11 mouse cellular contexts compared by ENCODE assay signal in the genomic region with DNA sequence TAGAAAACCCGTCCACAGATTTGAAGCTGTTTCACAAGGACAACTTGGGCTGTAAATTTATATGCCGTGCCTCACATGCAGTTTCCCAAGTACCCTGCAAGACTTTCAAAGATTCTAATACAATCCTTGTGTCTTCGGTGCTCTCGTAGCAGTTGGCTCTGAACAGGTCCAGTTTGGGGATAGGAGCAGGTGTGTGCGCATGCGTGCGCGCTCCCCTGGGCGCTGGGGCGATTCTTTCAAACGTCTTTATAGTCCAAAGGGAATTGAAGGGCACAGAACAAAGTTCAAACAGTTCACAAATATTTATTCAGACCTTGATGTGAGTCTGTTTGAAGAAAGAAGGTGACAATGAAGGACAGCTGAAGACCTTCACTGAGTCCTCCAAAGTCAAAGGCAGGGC. TPM values are rescaled to one million over a fixed set of nuclear protein-coding genes. Genes with fewer than 3 reads are reported as not detected.
A peak's percentile ranks its signal among the peaks of the same experiment; 100 is the strongest.
DNase-seq lines count a peak whose midpoint lies in the region; ATAC-seq and TF ChIP-seq lines count a peak whose summit lies in the region.
"Had no signal": no experiment of that assay in that cellular context is flagged by ENCODE, and none has a peak within 500 bp of the region (broad histone marks: within the 10 kb centered on the region; RNA-seq: fewer than 3 reads in every experiment).

No protein-coding gene starts in this region.

- H3K79me2 ChIP-seq in macrophage (ENCODE audit: inconsistent target) = peaks cover 20% of the 10 kb centered on the region

- H3K36me3 ChIP-seq in kidney, adult 2 months (ENCODE audit: control insufficient read depth, insufficient read depth, low read length) = peaks cover 4% of the 10 kb centered on the region; the same call in 1 of the 2 replicates
- 0 out of 2 replicates have a peak, but pooled peaks cover 5% of the 10 kb centered on the region for H3K36me3 ChIP-seq in kidney, postnatal 0 days (ENCODE audit: insufficient read depth, low read length)
- no peaks in the 10 kb centered on the region for H3K36me3 ChIP-seq in macrophage (ENCODE audit: inconsistent target)
- H3K36me3 ChIP-seq in midbrain, embryonic 16.5 days (ENCODE audit: control insufficient read depth, insufficient read depth, low read length) = no peaks in the 10 kb centered on the region

- WGBS in kidney, adult 2 months = 48% methylated on average over 11 of the region's 11 CpGs
- WGBS in kidney, postnatal 0 days = 58% methylated on average over 11 of the region's 11 CpGs
- 98% methylated on average over 11 of the region's 11 CpGs for WGBS in macrophage (ENCODE audit: missing documents)
- 79% methylated on average over 11 of the region's 11 CpGs for WGBS in midbrain, embryonic 16.5 days

- no peak overlapping the region for H3K4me3 ChIP-seq in kidney, adult 2 months (ENCODE audit: insufficient read depth, low read depth, low read length)
- no peak overlapping the region for H3K4me3 ChIP-seq in kidney, postnatal 0 days (replicated peaks; ENCODE audit: low read depth, low read length)
- no peak overlapping the region for H3K4me3 ChIP-seq in macrophage (ENCODE audit: inconsistent target)
- H3K4me3 ChIP-seq in midbrain, embryonic 16.5 days (ENCODE audit: low read depth, low read length) = no peak overlapping the region

- ATAC-seq in kidney, postnatal 0 days (replicated peaks; ENCODE audit: low FRiP score, low read depth) = no peak
- no peak for ATAC-seq in midbrain, embryonic 16.5 days
- ATAC-seq: CD4-positive, CD25-positive, alpha-beta regulatory T cell, adult 4 months; Patski had no signal

- DNase-seq in kidney, adult 2 months = peak; percentile 70
- no peak for DNase-seq in kidney, adult 11 months
- DNase-seq in adrenal gland, postnatal 14 days = peak; percentile 75
- DNase-seq in kidney, postnatal 0 days (ENCODE audit: low spot score) = peak; percentile 31
- DNase-seq in cerebellum, adult 8-10 months = no peak
- no peak for DNase-seq in right cerebral cortex, adult 2 months (ENCODE audit: low spot score in 2 of 2)
- DNase-seq: right cerebral cortex, postnatal 25 days had no signal

- H3K4me2 ChIP-seq in kidney, postnatal 0 days (ENCODE audit: low read length) = no peak overlapping the region; the same call in 1 of the 2 replicates
- no peak overlapping the region for H3K4me2 ChIP-seq in midbrain, embryonic 16.5 days (ENCODE audit: low read length)

- H3K27me3 ChIP-seq in kidney, adult 2 months (replicated peaks; ENCODE audit: control insufficient read depth, insufficient read depth, low read length) = no peaks in the 10 kb centered on the region
- H3K27me3 ChIP-seq in kidney, postnatal 0 days (ENCODE audit: insufficient read depth, low read length) = no peaks in the 10 kb centered on the region
- H3K27me3 ChIP-seq in midbrain, embryonic 16.5 days (ENCODE audit: control insufficient read depth, insufficient read depth, low read depth, low read length) = no peaks in the 10 kb centered on the region
- H3K27me3 ChIP-seq: Patski had no signal

- no peak for TF ChIP-seq CTCF in kidney, adult 2 months (conservative IDR thresholded peaks at IDR 0.05; ENCODE audit: insufficient read depth, insufficient read length, low read depth, low read length)
- TF ChIP-seq CTCF in kidney, postnatal 0 days (IDR thresholded peaks at IDR 0.05; ENCODE audit: low read depth) = no peak

- no peak overlapping the region; the same call in 1 of the 2 replicates for H3K27ac ChIP-seq in kidney, adult 2 months (ENCODE audit: insufficient read depth, low read depth, low read length)
- H3K27ac ChIP-seq in kidney, postnatal 0 days = peak overlapping the region; percentile 31; the same call in 1 of the 2 replicates
- H3K27ac ChIP-seq in macrophage = peak overlapping the region; percentile 99
- H3K27ac ChIP-seq in midbrain, embryonic 16.5 days (ENCODE audit: low read length) = no peak overlapping the region

- no peak overlapping the region for H3K9ac ChIP-seq in kidney, postnatal 0 days (ENCODE audit: low read depth, low read length)
- H3K9ac ChIP-seq in midbrain, embryonic 16.5 days (ENCODE audit: low read depth, low read length) = no peak overlapping the region

- no peaks in the 10 kb centered on the region for H3K9me3 ChIP-seq in kidney, postnatal 0 days (replicated peaks; ENCODE audit: low read length)
- H3K9me3 ChIP-seq in midbrain, embryonic 16.5 days (replicated peaks; ENCODE audit: control insufficient read depth, low read length, poor library complexity, severe bottlenecking) = no peaks in the 10 kb centered on the region

- TF ChIP-seq POLR2A in kidney, adult 2 months (IDR thresholded peaks at IDR 0.05; ENCODE audit: low read depth, low read length) = no peak

- H3K4me1 ChIP-seq in kidney, adult 2 months (ENCODE audit: control insufficient read depth, insufficient read depth, low read length) = peaks cover 18% of the 10 kb centered on the region
- H3K4me1 ChIP-seq in kidney, postnatal 0 days (replicated peaks; ENCODE audit: insufficient read depth, low read length) = peaks cover 16% of the 10 kb centered on the region; the same call in 1 of the 2 replicates
- H3K4me1 ChIP-seq in midbrain, embryonic 16.5 days (ENCODE audit: control insufficient read depth, insufficient read depth, low read length) = peaks cover 15% of the 10 kb centered on the region

RNA-seq across cellular contexts. Expression of gene Dusp6, which starts 8.0 kb away (rescaled TPM):
- polyA plus RNA-seq in kidney, adult 2 months (2012; rRNA removed) = 46.6 and 50.5 TPM in 2 replicates
- 112 and 113 TPM in 2 replicates for total RNA-seq in adrenal gland, postnatal 14 days (2021)
- 70.2 and 73.4 TPM in 2 replicates for polyA plus RNA-seq in kidney, postnatal 0 days (2015; fragmentation: Nextera tagmentation; extraction: Ambion mirVana)
- 10 to 100 TPM in 5 of 26 experiments, 1 to 10 TPM in 18, under 1 TPM in 3; 0.54 to 35.4 (median 3.9) TPM for total RNA-seq in macrophage (2018; cell fraction: chromatin; rRNA removed)
- 10 to 100 TPM in 15 of 26 experiments, 1 to 10 TPM in 11; 1.7 to 21.0 (median 10.7) TPM for total RNA-seq in macrophage (2018; cell fraction: cytosol; rRNA removed)
- 100 to 1,000 TPM in 1 of 26 experiments, 10 to 100 TPM in 6, 1 to 10 TPM in 19; 1.8 to 134 (median 8.0) TPM for total RNA-seq in macrophage (2018; cell fraction: nucleus; rRNA removed)
- 5.0 to 150 TPM (median 6.0 TPM) in 3 replicates for polyA plus RNA-seq in macrophage (2018)
- polyA plus RNA-seq in midbrain, embryonic 16.5 days (2015; fragmentation: Nextera tagmentation; extraction: Ambion mirVana) = 28.7 and 32.9 TPM in 2 replicates

Comparison
In these comparisons a context has a peak if more than half of its experiments do, and no peak if none do; other contexts are left out.
1. DNase-seq: peak in kidney, adult 2 months (single experiment), adrenal gland, postnatal 14 days (single experiment) and kidney, postnatal 0 days (single experiment); none in kidney, adult 11 months (single experiment), cerebellum, adult 8-10 months (single experiment) and right cerebral cortex, adult 2 months (0 of 2).
2. H3K27ac ChIP-seq: peak in kidney, postnatal 0 days (single experiment) and macrophage (single experiment); none in kidney, adult 2 months (single experiment) and midbrain, embryonic 16.5 days (single experiment).